ENCODE assay signal across 28 mouse cellular contexts in the genomic region with DNA sequence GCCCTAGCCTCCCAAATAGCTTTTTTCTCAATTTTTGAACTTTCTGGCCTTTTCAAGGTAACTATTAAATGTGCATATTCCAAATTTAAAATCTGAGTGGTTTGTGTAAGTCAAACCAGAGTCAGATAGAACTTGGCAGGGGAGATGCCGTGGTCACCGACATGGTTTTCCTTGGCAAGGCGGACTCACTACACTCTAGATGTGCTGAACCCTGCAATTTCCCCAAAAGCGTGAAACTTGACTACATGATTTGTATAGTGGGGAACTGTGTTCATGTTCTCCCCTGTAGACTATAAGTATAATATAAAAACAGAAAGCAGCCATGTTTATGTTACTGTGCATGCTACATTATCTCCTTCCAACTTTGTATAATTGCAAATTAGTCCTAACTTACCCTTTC.
"Had no signal": no experiment of that assay in that cellular context is flagged by ENCODE, and none has a peak within 500 bp of the region (broad histone marks: within the 10 kb centered on the region; RNA-seq: fewer than 3 reads in every experiment).

No protein-coding gene starts in this region.

- H3K4me3 ChIP-seq: embryonic facial prominence, embryonic 12.5 days; embryonic facial prominence, embryonic 13.5 days; erythroblast, embryonic 14.5 days; forebrain, embryonic 10.5 days; forebrain, embryonic 12.5 days; forebrain, embryonic 13.5 days; forebrain, embryonic 15.5 days; gastrocnemius, adult 2 months; heart, adult 2 months; heart, embryonic 10.5 days had no signal

- H3K27ac ChIP-seq: embryonic facial prominence, embryonic 12.5 days; embryonic facial prominence, embryonic 13.5 days; forebrain, embryonic 10.5 days; forebrain, embryonic 12.5 days; forebrain, embryonic 13.5 days; forebrain, embryonic 15.5 days; gastrocnemius, adult 2 months; heart, adult 2 months; heart, embryonic 10.5 days had no signal

- H3K27me3 ChIP-seq: embryonic facial prominence, embryonic 12.5 days; embryonic facial prominence, embryonic 13.5 days; forebrain, embryonic 12.5 days; forebrain, embryonic 13.5 days; forebrain, embryonic 15.5 days had no signal

- H3K4me1 ChIP-seq: embryonic facial prominence, embryonic 12.5 days; embryonic facial prominence, embryonic 13.5 days; forebrain, embryonic 10.5 days; forebrain, embryonic 12.5 days; forebrain, embryonic 13.5 days; forebrain, embryonic 15.5 days; heart, embryonic 10.5 days had no signal

- H3K9me3 ChIP-seq: embryonic facial prominence, embryonic 12.5 days; embryonic facial prominence, embryonic 13.5 days; forebrain, embryonic 10.5 days; forebrain, embryonic 12.5 days; forebrain, embryonic 13.5 days; forebrain, embryonic 15.5 days; heart, embryonic 10.5 days had no signal

- H3K9ac ChIP-seq: embryonic facial prominence, embryonic 12.5 days; embryonic facial prominence, embryonic 13.5 days; forebrain, embryonic 12.5 days; forebrain, embryonic 13.5 days; forebrain, embryonic 15.5 days; forebrain, postnatal 0 days had no signal

- ATAC-seq: forebrain, embryonic 13.5 days; forebrain, embryonic 14.5 days; forebrain, embryonic 15.5 days; forebrain, embryonic 16.5 days; forebrain, postnatal 0 days had no signal

- DNase-seq: cerebellum, adult 8-10 months; cerebellum, adult 9-10 months; cerebellum, adult 9-11 months; cerebellum, postnatal 10 days; cerebellum, postnatal 14 days; cerebellum, postnatal 25 days; cerebellum, postnatal 36 days; embryo, embryonic 11 days; forebrain, postnatal 0 days; gastrocnemius, adult 2 months; gastrocnemius, postnatal 10 days; gastrocnemius, postnatal 14 days; gastrocnemius, postnatal 25 days; gastrocnemius, postnatal 36 days; heart, adult 11 months; heart, adult 18-20 months; heart, adult 2 months had no signal

- H3K4me2 ChIP-seq: embryonic facial prominence, embryonic 12.5 days; embryonic facial prominence, embryonic 13.5 days; forebrain, embryonic 12.5 days; forebrain, embryonic 13.5 days; forebrain, embryonic 15.5 days; heart, embryonic 11.5 days had no signal
